Mouse (Mus musculus) cortical plate, adult 2 months (tissue): ENCODE results near the gene Abcg4.

Source experiments
- CTCF ChIP-seq: fragments of 200-500 bp; IDR thresholded peaks from 2 replicates; pipeline ENCODE4 v1.5.1; 2011; ENCODE audit warnings: mild to moderate bottlenecking, control low read depth, low read length; ENCODE audit not compliant: insufficient read depth; ENCODE audit errors: extremely low read depth
- POLR2A ChIP-seq: fragments of 200-500 bp; IDR thresholded peaks from 2 replicates; pipeline ENCODE4 v1.6.1; 2011; ENCODE audit warnings: mild to moderate bottlenecking, low read length, control low read depth; ENCODE audit not compliant: insufficient read depth; ENCODE audit errors: extremely low read depth

- TF ChIP-seq CTCF (no peak), POLR2A (no peak)
These were observed 47.0 kb downstream of the Abcg4 start for GRCm38 (mm10) chr9:44241418-44241817.
